Mouse (Mus musculus): ENCODE results near the gene Bax.

DNA sequence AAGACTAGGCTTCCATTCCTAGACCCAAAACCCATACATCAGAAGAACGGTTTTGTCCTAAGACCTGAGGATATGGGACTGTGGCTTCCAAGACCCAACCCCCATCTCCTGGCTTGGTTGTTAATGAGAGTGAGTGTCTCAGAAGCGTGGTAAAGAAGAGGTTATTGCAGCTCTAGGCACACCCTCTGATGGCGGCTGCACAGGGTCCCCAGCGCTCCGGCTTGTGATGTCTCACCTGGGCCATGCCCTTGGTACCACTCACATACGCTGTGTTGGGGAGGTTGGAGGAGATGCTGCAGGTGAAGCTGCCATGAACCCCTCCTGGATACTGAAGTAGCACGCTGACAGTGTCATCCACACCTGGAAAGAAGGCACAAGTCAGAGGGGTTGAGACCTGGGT is 12.1 kb upstream of the Bax start:
- TF ChIP-seq POLR2A (IDR thresholded peaks at IDR 0.05; ENCODE audit: extremely low read depth, insufficient read depth, low read length) (no peak), CTCF (IDR thresholded peaks at IDR 0.05; ENCODE audit: low read depth, low read length) (no peak)

Measured in liver, adult 2 months (tissue).